Mouse (Mus musculus) midbrain, embryonic 11.5 days (tissue): ENCODE data around the gene Fubp1. TPM values are rescaled to one million over a fixed set of nuclear protein-coding genes. Genes with fewer than 3 reads are reported as not detected.

Source experiments
- polyA plus RNA-seq: library from polyadenylated mRNA; unstranded; fragments of >200 nt; fragmentation: Nextera tagmentation; extraction: Ambion mirVana; gene quantifications from 2 replicates; pipeline ENCODE4 v1.2.1, GENCODE M21; 2014

Gene Fubp1
- polyA plus RNA-seq, 1 experiment from 2014 or later: 452 TPM

Other genes with a start within 250 kb of the Fubp1 start
- 1.5 and 2.1 TPM in 2 replicates for gene Gipc2, start 44.2 kb upstream of the Fubp1 start, polyA plus RNA-seq
- 26.6 and 29.0 TPM in 2 replicates for gene Dnajb4, start 120 bp upstream of the Fubp1 start, polyA plus RNA-seq
- 2.6 and 4.2 TPM in 2 replicates for gene Nexn, start 55.9 kb downstream of the Fubp1 start, polyA plus RNA-seq
- gene Miga1, start 130.0 kb downstream of the Fubp1 start, polyA plus RNA-seq: 19.3 and 21.8 TPM in 2 replicates
- gene Usp33, start 136.1 kb downstream of the Fubp1 start, polyA plus RNA-seq: 65.6 and 73.2 TPM in 2 replicates
- gene Zzz3, start 185.1 kb downstream of the Fubp1 start, polyA plus RNA-seq: 62.2 and 63.1 TPM in 2 replicates